Mouse (Mus musculus) forebrain, embryonic 11.5 days (tissue): Measurements from ENCODE around the gene Scd2. TPM values are rescaled to one million over a fixed set of nuclear protein-coding genes. Genes with fewer than 3 reads are reported as not detected.

ENCODE experiments used
- ATAC-seq: fragments of 200-750 bp; cut with Nextera tagmentation; replicated peaks from 2 replicates; pipeline ENCODE4 v1.8.0; 2017; ENCODE audit warnings: moderate TSS enrichment; ENCODE audit not compliant: low FRiP score
- DNase-seq: peaks from one replicate; pipeline ENCODE4 v3.0.0-alpha.2; 2017; ENCODE audit warnings: low spot score
- H3K27ac ChIP-seq: fragments of 300-500 bp; sonication (generic); 2 replicates; pipeline ENCODE4 v1.5.1; 2014; ENCODE audit warnings: low read depth, low read length
- H3K27me3 ChIP-seq: fragments of 300-500 bp; sonication (generic); 2 replicates; pipeline ENCODE4 v1.6.1; 2014; ENCODE audit warnings: mild to moderate bottlenecking, low read length, mixed read lengths; ENCODE audit not compliant: control insufficient read depth, insufficient read depth
- H3K36me3 ChIP-seq: fragments of 300-500 bp; sonication (generic); 2 replicates; pipeline ENCODE4 v1.6.1; 2014; ENCODE audit warnings: mild to moderate bottlenecking, low read length, moderate library complexity, mixed read lengths; ENCODE audit not compliant: control insufficient read depth, insufficient read depth
- H3K4me1 ChIP-seq: fragments of 300-500 bp; sonication (generic); replicated peaks from 2 replicates; pipeline ENCODE4 v1.6.1; 2014; ENCODE audit warnings: low read length, mixed read lengths; ENCODE audit not compliant: control insufficient read depth, insufficient read depth
- H3K4me2 ChIP-seq: fragments of 300-500 bp; sonication (generic); 2 replicates; pipeline ENCODE4 v1.6.1; 2014; ENCODE audit warnings: low read depth, mild to moderate bottlenecking, low read length, moderate library complexity, mixed read lengths; ENCODE audit not compliant: severe bottlenecking
- H3K4me3 ChIP-seq: fragments of 300-500 bp; sonication (generic); 2 replicates; pipeline ENCODE4 v1.5.1; 2014; ENCODE audit warnings: low read depth, low read length
- H3K9ac ChIP-seq: fragments of 300-500 bp; sonication (generic); 2 replicates; pipeline ENCODE4 v1.6.1; 2014; ENCODE audit warnings: low read length
- H3K9me3 ChIP-seq: fragments of 300-500 bp; sonication (generic); 2 replicates; pipeline ENCODE4 v1.6.1; 2016; ENCODE audit warnings: low read length, mixed read lengths; ENCODE audit not compliant: control insufficient read depth
- WGBS: fragments of 180-500 bp; shearing (Covaris S2); extraction: QIAGEN DNeasy Blood & Tissue Kit; methylation state at CpG from one replicate; pipeline ENCODE4 v1.1.7; 2014; 5-methylcytosine and 5-hydroxymethylcytosine counted together
- polyA plus RNA-seq: library from polyadenylated mRNA; unstranded; fragments of >200 nt; fragmentation: Nextera tagmentation; extraction: Ambion mirVana; gene quantifications from 2 replicates; pipeline ENCODE4 v1.2.1, GENCODE M21; 2014

Scd2 gene
- polyA plus RNA-seq, 1 experiment from 2014 or later, result 466 TPM

- peak; percentile 41 for DNase-seq
- Histone ChIP-seq H3K27ac (no peak overlapping the region), H3K36me3 (peaks cover 53% of the 10 kb centered on the region), H3K27me3 (no peaks in the 10 kb centered on the region), H3K4me3 (no peak overlapping the region), H3K4me2 (no peak overlapping the region), H3K9me3 (no peaks in the 10 kb centered on the region), H3K9ac (no peak overlapping the region), H3K4me1 (peaks cover 19% of the 10 kb centered on the region)
- 91% methylated on average over 11 of the region's 11 CpGs for WGBS
- ATAC-seq, result no peak
Measured at GRCm38 (mm10) chr19:44302901-44303300, 9.4 kb downstream of the Scd2 start.

- peaks cover 14% of the 10 kb centered on the region for H3K4me1 ChIP-seq
Measured at GRCm38 (mm10) chr19:44303502-44303901, 10.0 kb downstream of the Scd2 start.

GRCm38 (mm10) chr19:44304419-44304818 is 10.9 kb downstream of the Scd2 start:
- Histone ChIP-seq H3K4me1 (peaks cover 9% of the 10 kb centered on the region; the same call in 1 of the 2 replicates), H3K36me3 (peaks cover 44% of the 10 kb centered on the region), H3K27me3 (no peaks in the 10 kb centered on the region), H3K9me3 (no peaks in the 10 kb centered on the region), H3K9ac (no peak overlapping the region), H3K4me2 (no peak overlapping the region), H3K4me3 (no peak overlapping the region), H3K27ac (no peak overlapping the region)
- peak; percentile 47 for DNase-seq
- 89% methylated on average over 10 of the region's 10 CpGs for WGBS
- no peak for ATAC-seq

More at GRCm38 (mm10) chr19:44303502-44303901, 10.0 kb downstream of the Scd2 start:
- Histone ChIP-seq H3K27me3 (no peaks in the 10 kb centered on the region), H3K4me3 (no peak overlapping the region), H3K36me3 (peaks cover 49% of the 10 kb centered on the region), H3K9me3 (no peaks in the 10 kb centered on the region), H3K4me2 (no peak overlapping the region), H3K27ac (no peak overlapping the region), H3K9ac (no peak overlapping the region)
- DNase-seq, result peak; percentile 19
- no peak for ATAC-seq
- WGBS, result 89% methylated on average over 8 of the region's 8 CpGs

- Histone ChIP-seq H3K4me2 (no peak overlapping the region), H3K36me3 (peaks cover 39% of the 10 kb centered on the region), H3K4me3 (no peak overlapping the region), H3K27me3 (no peaks in the 10 kb centered on the region), H3K27ac (no peak overlapping the region), H3K9me3 (no peaks in the 10 kb centered on the region), H3K9ac (no peak overlapping the region), H3K4me1 (peaks cover 9% of the 10 kb centered on the region; the same call in 1 of the 2 replicates)
- ATAC-seq, result no peak
- WGBS, result 91% methylated on average over 16 of the region's 16 CpGs
- DNase-seq, result peak; percentile 50
Measured at GRCm38 (mm10) chr19:44304851-44305510, 11.5 kb downstream of the Scd2 start.

- H3K9ac ChIP-seq, result no peak overlapping the region
- ATAC-seq (no peak), DNase-seq (no peak)
- no peak overlapping the region for H3K4me2 ChIP-seq
- no peak overlapping the region for H3K27ac ChIP-seq
- no peak overlapping the region for H3K4me3 ChIP-seq
- no peaks in the 10 kb centered on the region for H3K9me3 ChIP-seq
- peaks cover 33% of the 10 kb centered on the region for H3K36me3 ChIP-seq
- 90% methylated on average over 15 of the region's 15 CpGs for WGBS
- no peaks in the 10 kb centered on the region for H3K27me3 ChIP-seq
- peaks cover 5% of the 10 kb centered on the region; the same call in 1 of the 2 replicates for H3K4me1 ChIP-seq
Measured at GRCm38 (mm10) chr19:44305701-44306100, 12.2 kb downstream of the Scd2 start.

GRCm38 (mm10) chr19:44306171-44306570 is 12.7 kb downstream of the Scd2 start:
- Histone ChIP-seq H3K4me3 (no peak overlapping the region), H3K4me2 (no peak overlapping the region), H3K4me1 (peaks cover 3% of the 10 kb centered on the region; the same call in 1 of the 2 replicates), H3K9ac (no peak overlapping the region), H3K27me3 (no peaks in the 10 kb centered on the region), H3K36me3 (peaks cover 33% of the 10 kb centered on the region), H3K9me3 (no peaks in the 10 kb centered on the region), H3K27ac (no peak overlapping the region)
- ATAC-seq (no peak), DNase-seq (no peak)
- 83% methylated on average over 7 of the region's 7 CpGs for WGBS

- peaks cover 9% of the 10 kb centered on the region; the same call in 1 of the 2 replicates for H3K4me1 ChIP-seq
- 85% methylated on average over 9 of the region's 9 CpGs for WGBS
Measured at GRCm38 (mm10) chr19:44307101-44307914, 13.8 kb downstream of the Scd2 start.

DNA sequence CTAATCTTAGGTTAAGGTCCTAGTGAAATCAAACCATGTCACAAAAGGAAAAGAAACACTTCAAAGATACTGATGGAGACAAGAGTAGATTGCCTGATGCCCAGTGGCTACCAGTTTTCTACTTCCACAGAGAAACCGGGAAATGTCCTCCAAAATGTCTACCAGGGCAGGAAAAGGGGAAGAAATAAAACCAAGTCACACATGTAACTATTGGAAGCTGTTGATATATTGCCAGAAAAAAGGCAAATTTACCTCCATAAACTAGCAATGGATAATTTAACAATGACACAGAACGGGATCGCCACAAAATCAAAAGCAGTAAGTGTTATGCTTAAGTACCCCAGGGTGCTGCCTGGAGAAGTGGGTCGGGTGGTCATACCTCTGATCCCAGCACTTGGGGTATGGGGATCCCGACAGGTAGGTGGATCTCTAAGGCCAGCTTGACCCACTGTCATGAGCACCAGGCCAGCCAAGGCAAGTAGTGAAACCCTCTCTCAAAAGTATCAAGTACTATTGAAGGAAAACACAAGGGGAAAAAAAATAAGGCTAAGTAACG is 14.5 kb downstream of the Scd2 start:
- Histone ChIP-seq H3K9me3 (no peaks in the 10 kb centered on the region), H3K27me3 (no peaks in the 10 kb centered on the region), H3K4me2 (no peak overlapping the region), H3K4me1 (peaks cover 7% of the 10 kb centered on the region; the same call in 1 of the 2 replicates), H3K36me3 (peaks cover 19% of the 10 kb centered on the region), H3K4me3 (no peak overlapping the region), H3K9ac (no peak overlapping the region), H3K27ac (no peak overlapping the region)
- DNase-seq (no peak), ATAC-seq (no peak)
- 82% methylated on average over 6 of the region's 6 CpGs for WGBS

More at GRCm38 (mm10) chr19:44307101-44307914, 13.8 kb downstream of the Scd2 start:
- DNase-seq, result no peak
- no peak overlapping the region for H3K27ac ChIP-seq
- H3K4me3 ChIP-seq, result no peak overlapping the region
- peaks cover 25% of the 10 kb centered on the region for H3K36me3 ChIP-seq
- no peak for ATAC-seq
- no peaks in the 10 kb centered on the region for H3K27me3 ChIP-seq
- H3K9ac ChIP-seq, result no peak overlapping the region
- no peak overlapping the region for H3K4me2 ChIP-seq
- H3K9me3 ChIP-seq, result no peaks in the 10 kb centered on the region
